In the genomic region with DNA sequence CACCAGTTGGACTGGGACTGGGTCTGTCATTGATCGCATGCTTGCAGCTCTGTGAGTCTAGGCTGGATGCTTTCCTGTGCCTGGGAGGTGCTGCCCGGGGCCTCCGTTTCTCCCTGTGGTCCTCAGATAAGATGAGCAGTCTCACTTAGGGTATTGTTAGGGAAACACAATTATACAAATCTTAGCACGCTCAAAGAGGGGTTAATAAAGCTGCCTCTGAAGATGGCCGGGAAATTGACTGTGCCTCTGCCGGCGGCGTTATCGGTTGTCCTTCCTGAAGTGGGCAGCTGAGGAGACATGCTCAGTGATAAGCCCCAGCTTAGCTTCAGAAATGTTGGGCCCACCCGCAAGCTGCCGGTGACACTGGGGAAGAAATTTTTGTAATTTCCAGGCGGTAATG, we compare ENCODE assay signal across 21 mouse cellular contexts. TPM values are rescaled to one million over a fixed set of nuclear protein-coding genes. Genes with fewer than 3 reads are reported as not detected.
DNase-seq lines count a peak whose midpoint lies in the region; ATAC-seq lines count a peak whose summit lies in the region.
"Had no signal": no experiment of that assay in that cellular context is flagged by ENCODE, and none has a peak within 500 bp of the region (broad histone marks: within the 10 kb centered on the region; RNA-seq: fewer than 3 reads in every experiment).

No protein-coding gene starts in this region.

- H3K27ac ChIP-seq in heart, embryonic 11.5 days (ENCODE audit: low read depth, low read length), result no peak overlapping the region
- peak overlapping the region; percentile 20; the same call in 1 of the 2 replicates for H3K27ac ChIP-seq in midbrain, embryonic 11.5 days (ENCODE audit: low read depth, low read length)
- H3K27ac ChIP-seq in midbrain, embryonic 10.5 days (replicated peaks), result no peak overlapping the region
- peak overlapping the region; percentile 61 for H3K27ac ChIP-seq in liver, embryonic 12.5 days
- H3K27ac ChIP-seq in midbrain, embryonic 15.5 days, result peak overlapping the region; percentile 20; the same call in 1 of the 2 replicates
- no peak overlapping the region for H3K27ac ChIP-seq in forebrain, embryonic 13.5 days
- H3K27ac ChIP-seq: embryonic facial prominence, embryonic 13.5 days; forebrain, embryonic 10.5 days had no signal

- peaks cover 18% of the 10 kb centered on the region for H3K4me1 ChIP-seq in heart, embryonic 11.5 days (ENCODE audit: control insufficient read depth, insufficient read depth, low read length)
- H3K4me1 ChIP-seq in midbrain, embryonic 11.5 days (ENCODE audit: control insufficient read depth, insufficient read depth, low read length), result no peaks in the 10 kb centered on the region; the same call in 1 of the 2 replicates
- peaks cover 21% of the 10 kb centered on the region for H3K4me1 ChIP-seq in midbrain, embryonic 10.5 days
- peaks cover 57% of the 10 kb centered on the region for H3K4me1 ChIP-seq in liver, embryonic 12.5 days
- H3K4me1 ChIP-seq in midbrain, embryonic 15.5 days, result peaks cover 12% of the 10 kb centered on the region; the same call in 1 of the 2 replicates
- peaks cover 23% of the 10 kb centered on the region for H3K4me1 ChIP-seq in forebrain, embryonic 13.5 days

- H3K4me2 ChIP-seq in heart, embryonic 11.5 days, result peak overlapping the region; percentile 36
- H3K4me2 ChIP-seq in midbrain, embryonic 11.5 days, result no peak overlapping the region
- H3K4me2 ChIP-seq in liver, embryonic 12.5 days, result peak overlapping the region; percentile 59
- no peak overlapping the region for H3K4me2 ChIP-seq in midbrain, embryonic 15.5 days
- H3K4me2 ChIP-seq in forebrain, embryonic 13.5 days, result no peak overlapping the region
- H3K4me2 ChIP-seq: embryonic facial prominence, embryonic 13.5 days had no signal

- no peak for DNase-seq in heart, postnatal 25 days (ENCODE audit: low spot score)
- DNase-seq in midbrain, embryonic 11.5 days (ENCODE audit: low spot score, missing footprints), result no peak
- no peak for DNase-seq in midbrain, embryonic 10.5 days (ENCODE audit: low spot score)
- DNase-seq in layer of hippocampus, adult 9-11 months, result no peak
- DNase-seq: adrenal gland, postnatal 10 days; cerebellum, adult 2 months; gastrocnemius, postnatal 10 days; heart, postnatal 4 days; kidney, adult 8-10 months; kidney, postnatal 36 days; right cerebral cortex, postnatal 4 days; thymus, postnatal 36 days had no signal

- no peaks in the 10 kb centered on the region for H3K9me3 ChIP-seq in heart, embryonic 11.5 days (replicated peaks; ENCODE audit: control insufficient read depth, low read length)
- no peaks in the 10 kb centered on the region for H3K9me3 ChIP-seq in midbrain, embryonic 11.5 days (ENCODE audit: control insufficient read depth, low read length)
- no peaks in the 10 kb centered on the region for H3K9me3 ChIP-seq in midbrain, embryonic 10.5 days (replicated peaks)
- H3K9me3 ChIP-seq in liver, embryonic 12.5 days (replicated peaks), result no peaks in the 10 kb centered on the region
- H3K9me3 ChIP-seq in midbrain, embryonic 15.5 days, result no peaks in the 10 kb centered on the region
- H3K9me3 ChIP-seq in forebrain, embryonic 13.5 days (replicated peaks), result no peaks in the 10 kb centered on the region
- H3K9me3 ChIP-seq: embryonic facial prominence, embryonic 13.5 days; forebrain, embryonic 10.5 days had no signal

- no peak for ATAC-seq in heart, embryonic 11.5 days (replicated peaks; ENCODE audit: insufficient number of reproducible peaks, low FRiP score, low TSS enrichment)
- no peak for ATAC-seq in midbrain, embryonic 11.5 days (ENCODE audit: low FRiP score)
- peak; percentile 83 for ATAC-seq in liver, embryonic 12.5 days
- ATAC-seq in midbrain, embryonic 15.5 days (replicated peaks), result no peak
- ATAC-seq in forebrain, embryonic 13.5 days, result no peak
- ATAC-seq: lung, postnatal 0 days had no signal

- H3K27me3 ChIP-seq in heart, embryonic 11.5 days (ENCODE audit: control insufficient read depth, insufficient read depth, low read length), result no peaks in the 10 kb centered on the region
- H3K27me3 ChIP-seq in midbrain, embryonic 11.5 days (ENCODE audit: control insufficient read depth, insufficient read depth, low read length), result no peaks in the 10 kb centered on the region
- H3K27me3 ChIP-seq in midbrain, embryonic 10.5 days (ENCODE audit: low read depth, poor library complexity, severe bottlenecking), result no peaks in the 10 kb centered on the region
- H3K27me3 ChIP-seq in liver, embryonic 12.5 days (replicated peaks), result no peaks in the 10 kb centered on the region
- no peaks in the 10 kb centered on the region for H3K27me3 ChIP-seq in midbrain, embryonic 15.5 days (replicated peaks)
- H3K27me3 ChIP-seq in forebrain, embryonic 13.5 days, result no peaks in the 10 kb centered on the region
- H3K27me3 ChIP-seq: CH12.LX; embryonic facial prominence, embryonic 13.5 days had no signal

- 14% methylated on average over 12 of the region's 12 CpGs for WGBS in heart, embryonic 11.5 days (ENCODE audit: insufficient replicate concordance)
- WGBS in midbrain, embryonic 11.5 days, result 83% methylated on average over 12 of the region's 12 CpGs
- 87% methylated on average over 12 of the region's 12 CpGs for WGBS in midbrain, embryonic 10.5 days
- WGBS in liver, embryonic 12.5 days (ENCODE audit: insufficient replicate concordance), result 16% methylated on average over 12 of the region's 12 CpGs
- 71% methylated on average over 12 of the region's 12 CpGs for WGBS in midbrain, embryonic 15.5 days
- 88% methylated on average over 12 of the region's 12 CpGs for WGBS in forebrain, embryonic 13.5 days

- no peak overlapping the region for H3K9ac ChIP-seq in heart, embryonic 11.5 days (ENCODE audit: low read depth, low read length)
- no peak overlapping the region for H3K9ac ChIP-seq in midbrain, embryonic 11.5 days (ENCODE audit: low read length)
- H3K9ac ChIP-seq in liver, embryonic 12.5 days, result peak overlapping the region; percentile 31; the same call in 1 of the 2 replicates
- no peak overlapping the region for H3K9ac ChIP-seq in midbrain, embryonic 15.5 days
- H3K9ac ChIP-seq in forebrain, embryonic 13.5 days, result no peak overlapping the region
- H3K9ac ChIP-seq: embryonic facial prominence, embryonic 13.5 days had no signal

- intact Hi-C loops in heart, postnatal 25 days (cut with DNase I), result no loop called here

- no peak overlapping the region for H3K4me3 ChIP-seq in heart, embryonic 11.5 days (ENCODE audit: low read depth, low read length)
- no peak overlapping the region for H3K4me3 ChIP-seq in midbrain, embryonic 11.5 days (ENCODE audit: low read depth, low read length)
- no peak overlapping the region for H3K4me3 ChIP-seq in midbrain, embryonic 10.5 days
- 0 out of 2 replicates have a peak overlapping the region, but pooled peaks have one; percentile 6 for H3K4me3 ChIP-seq in liver, embryonic 12.5 days
- H3K4me3 ChIP-seq in midbrain, embryonic 15.5 days, result no peak overlapping the region
- no peak overlapping the region for H3K4me3 ChIP-seq in forebrain, embryonic 13.5 days
- H3K4me3 ChIP-seq: embryonic facial prominence, embryonic 13.5 days; forebrain, embryonic 10.5 days; myocyte had no signal

- no peaks in the 10 kb centered on the region for H3K36me3 ChIP-seq in heart, embryonic 11.5 days (ENCODE audit: control insufficient read depth, insufficient read depth, low read length)
- no peaks in the 10 kb centered on the region for H3K36me3 ChIP-seq in midbrain, embryonic 11.5 days (ENCODE audit: control insufficient read depth, insufficient read depth, low read length)
- peaks cover 16% of the 10 kb centered on the region; the same call in 1 of the 2 replicates for H3K36me3 ChIP-seq in midbrain, embryonic 10.5 days
- peaks cover 17% of the 10 kb centered on the region; the same call in 1 of the 2 replicates for H3K36me3 ChIP-seq in liver, embryonic 12.5 days
- H3K36me3 ChIP-seq in midbrain, embryonic 15.5 days (replicated peaks), result no peaks in the 10 kb centered on the region
- H3K36me3 ChIP-seq in forebrain, embryonic 13.5 days (ENCODE audit: poor library complexity, severe bottlenecking), result peaks cover 7% of the 10 kb centered on the region; the same call in 1 of the 2 replicates
- H3K36me3 ChIP-seq: embryonic facial prominence, embryonic 13.5 days had no signal

RNA-seq across cellular contexts. Expression of gene Kit, which starts 33.3 kb away (rescaled TPM):
- 11.2 and 12.4 TPM in 2 replicates for polyA plus RNA-seq in heart, embryonic 11.5 days (2014; fragmentation: Nextera tagmentation; extraction: Ambion mirVana)
- total RNA-seq in heart, postnatal 25 days (2021), result 1 to 10 TPM; 3.6 to 3.9 TPM
- 19.6 and 20.4 TPM in 2 replicates for polyA plus RNA-seq in midbrain, embryonic 11.5 days (2014; fragmentation: Nextera tagmentation; extraction: Ambion mirVana)
- polyA plus RNA-seq in midbrain, embryonic 10.5 days (2016; fragmentation: Nextera tagmentation; extraction: Ambion mirVana), result 21.0 and 23.8 TPM in 2 replicates
- polyA plus RNA-seq in liver, embryonic 12.5 days (2016; fragmentation: Nextera tagmentation; extraction: Ambion mirVana), result 25.6 and 25.8 TPM in 2 replicates
- polyA plus RNA-seq in midbrain, embryonic 15.5 days (2015; fragmentation: Nextera tagmentation; extraction: Ambion mirVana), result 41.3 and 44.0 TPM in 2 replicates
- 25.6 and 28.2 TPM in 2 replicates for polyA plus RNA-seq in forebrain, embryonic 13.5 days (2015; fragmentation: Nextera tagmentation; extraction: Ambion mirVana)
- polyA plus RNA-seq: myocyte had no signal

Comparison
In these comparisons a context has a peak if more than half of its experiments do, and no peak if none do; other contexts are left out.
1. H3K27ac ChIP-seq: peak in midbrain, embryonic 11.5 days (single experiment), liver, embryonic 12.5 days (single experiment) and midbrain, embryonic 15.5 days (single experiment); none in heart, embryonic 11.5 days (single experiment), midbrain, embryonic 10.5 days (single experiment) and forebrain, embryonic 13.5 days (single experiment).
2. H3K4me2 ChIP-seq: peak in heart, embryonic 11.5 days (single experiment) and liver, embryonic 12.5 days (single experiment); none in midbrain, embryonic 11.5 days (single experiment), midbrain, embryonic 15.5 days (single experiment) and forebrain, embryonic 13.5 days (single experiment).